Mouse (Mus musculus) embryonic fibroblast, embryonic 13.5 days (primary cell): ENCODE results near the gene Celsr1.

Source experiments
- CTCF ChIP-seq: IDR thresholded peaks from 2 replicates; pipeline ENCODE4 v1.5.1; 2011; ENCODE audit warnings: mild to moderate bottlenecking, control low read depth, low read length, moderate library complexity, borderline replicate concordance; ENCODE audit not compliant: insufficient read depth
- POLR2A ChIP-seq: IDR thresholded peaks from 2 replicates; pipeline ENCODE4 v1.6.1; 2011; ENCODE audit warnings: low read depth, mild to moderate bottlenecking, control low read depth, low read length, moderate library complexity

DNA sequence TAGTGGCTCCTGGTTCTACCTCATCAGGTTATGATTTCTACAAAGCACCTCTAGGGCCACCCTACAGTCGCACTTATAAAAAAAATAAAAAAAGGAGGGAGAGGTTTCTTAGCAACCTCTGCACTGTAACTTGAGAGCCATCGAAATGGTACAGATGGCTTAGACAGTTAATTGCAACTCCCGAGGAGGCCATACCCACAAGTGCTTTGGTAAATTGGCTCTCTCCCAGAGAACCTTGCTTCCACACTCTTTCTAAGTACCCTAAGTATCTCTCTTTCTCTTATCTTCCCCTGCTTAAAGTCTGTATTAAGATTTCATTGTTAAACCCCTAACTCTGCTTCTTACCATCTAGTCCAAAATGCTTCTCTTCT, 41.5 kb downstream of the Celsr1 start:
- TF ChIP-seq CTCF (no peak), POLR2A (no peak)
